Mouse (Mus musculus): ENCODE data around the gene Gm4952. TPM values are rescaled to one million over a fixed set of nuclear protein-coding genes. Genes with fewer than 3 reads are reported as not detected.
A peak's percentile ranks its signal among the peaks of the same experiment; 100 is the strongest.

The Gm4952 gene
- polyA plus RNA-seq, 1 experiment from 2014 or later, result 0.33 TPM

GRCm38 (mm10) chr19:12570866-12571265, 28.9 kb upstream of the Gm4952 start:
- no peak overlapping the region for H3K4me2 ChIP-seq (ENCODE audit: low read length)
- no peaks in the 10 kb centered on the region for H3K9me3 ChIP-seq (replicated peaks; ENCODE audit: low read length)
- no peak for ATAC-seq (replicated peaks; ENCODE audit: low FRiP score, low read depth)

GRCm38 (mm10) chr19:12571687-12572086, 28.1 kb upstream of the Gm4952 start:
- H3K4me3 ChIP-seq (replicated peaks; ENCODE audit: low read depth, low read length), result no peak overlapping the region
- no peaks in the 10 kb centered on the region for H3K36me3 ChIP-seq (ENCODE audit: insufficient read depth, low read length)
- H3K9me3 ChIP-seq (replicated peaks; ENCODE audit: low read length), result no peaks in the 10 kb centered on the region
- ATAC-seq (replicated peaks; ENCODE audit: low FRiP score, low read depth) (no peak), DNase-seq (ENCODE audit: low spot score) (no peak)
- no peak overlapping the region for H3K27ac ChIP-seq
- no peak overlapping the region for H3K4me2 ChIP-seq (ENCODE audit: low read length)
- H3K4me1 ChIP-seq (replicated peaks; ENCODE audit: insufficient read depth, low read length), result peaks cover 7% of the 10 kb centered on the region; the same call in 1 of the 2 replicates
- WGBS, result 80% methylated on average over 1 of the region's 1 CpGs
- no peak for TF ChIP-seq CTCF (IDR thresholded peaks at IDR 0.05; ENCODE audit: low read depth)
- no peaks in the 10 kb centered on the region for H3K27me3 ChIP-seq (ENCODE audit: insufficient read depth, low read length)
- no peak overlapping the region for H3K9ac ChIP-seq (ENCODE audit: low read depth, low read length)

More at GRCm38 (mm10) chr19:12570866-12571265, 28.9 kb upstream of the Gm4952 start:
- Histone ChIP-seq H3K36me3 (ENCODE audit: insufficient read depth, low read length) (no peaks in the 10 kb centered on the region), H3K9ac (ENCODE audit: low read depth, low read length) (no peak overlapping the region), H3K4me1 (replicated peaks; ENCODE audit: insufficient read depth, low read length) (peaks cover 7% of the 10 kb centered on the region; the same call in 1 of the 2 replicates), H3K4me3 (replicated peaks; ENCODE audit: low read depth, low read length) (no peak overlapping the region), H3K27ac (no peak overlapping the region), H3K27me3 (ENCODE audit: insufficient read depth, low read length) (no peaks in the 10 kb centered on the region)
- no peak for DNase-seq (ENCODE audit: low spot score)
- WGBS, result 67% methylated on average over 2 of the region's 2 CpGs
- no peak for TF ChIP-seq CTCF (IDR thresholded peaks at IDR 0.05; ENCODE audit: low read depth)

- ATAC-seq (replicated peaks; ENCODE audit: low FRiP score, low read depth) (peak; percentile 3), DNase-seq (ENCODE audit: low spot score) (no peak)
- peaks cover 7% of the 10 kb centered on the region; the same call in 1 of the 2 replicates for H3K4me1 ChIP-seq (replicated peaks; ENCODE audit: insufficient read depth, low read length)
- H3K27me3 ChIP-seq (ENCODE audit: insufficient read depth, low read length), result no peaks in the 10 kb centered on the region
- no peak overlapping the region for H3K9ac ChIP-seq (ENCODE audit: low read depth, low read length)
- TF ChIP-seq CTCF (IDR thresholded peaks at IDR 0.05; ENCODE audit: low read depth), result no peak
- peak overlapping the region; percentile 69 for H3K4me2 ChIP-seq (ENCODE audit: low read length)
- no peak overlapping the region for H3K27ac ChIP-seq
- 71% methylated on average over 1 of the region's 1 CpGs for WGBS
- H3K36me3 ChIP-seq (ENCODE audit: insufficient read depth, low read length), result no peaks in the 10 kb centered on the region
- H3K9me3 ChIP-seq (replicated peaks; ENCODE audit: low read length), result no peaks in the 10 kb centered on the region
- H3K4me3 ChIP-seq (replicated peaks; ENCODE audit: low read depth, low read length), result peak overlapping the region; percentile 36
Observed at GRCm38 (mm10) chr19:12572614-12573265, 27.0 kb upstream of the Gm4952 start.

- peak; percentile 95 for DNase-seq (ENCODE audit: low spot score)
- Histone ChIP-seq H3K27me3 (ENCODE audit: insufficient read depth, low read length) (no peaks in the 10 kb centered on the region), H3K4me2 (ENCODE audit: low read length) (peak overlapping the region; percentile 69), H3K9me3 (replicated peaks; ENCODE audit: low read length) (no peaks in the 10 kb centered on the region), H3K4me3 (replicated peaks; ENCODE audit: low read depth, low read length) (peak overlapping the region; percentile 36), H3K9ac (ENCODE audit: low read depth, low read length) (peak overlapping the region; percentile 52), H3K4me1 (replicated peaks; ENCODE audit: insufficient read depth, low read length) (peaks cover 7% of the 10 kb centered on the region; the same call in 1 of the 2 replicates), H3K36me3 (ENCODE audit: insufficient read depth, low read length) (no peaks in the 10 kb centered on the region), H3K27ac (peak overlapping the region; percentile 68; the same call in 1 of the 2 replicates)
- TF ChIP-seq CTCF (IDR thresholded peaks at IDR 0.05; ENCODE audit: low read depth), result no peak
- 5% methylated on average over 14 of the region's 14 CpGs for WGBS
- ATAC-seq (replicated peaks; ENCODE audit: low FRiP score, low read depth), result peak; percentile 99
Observed at GRCm38 (mm10) chr19:12573266-12574011, 26.3 kb upstream of the Gm4952 start.

- no peaks in the 10 kb centered on the region for H3K36me3 ChIP-seq (ENCODE audit: insufficient read depth, low read length)
- 6% methylated on average over 5 of the region's 5 CpGs for WGBS
- peak overlapping the region; percentile 52; the same call in 1 of the 2 replicates for H3K9ac ChIP-seq (ENCODE audit: low read depth, low read length)
- TF ChIP-seq CTCF (IDR thresholded peaks at IDR 0.05; ENCODE audit: low read depth), result no peak
- no peaks in the 10 kb centered on the region for H3K27me3 ChIP-seq (ENCODE audit: insufficient read depth, low read length)
- H3K4me3 ChIP-seq (replicated peaks; ENCODE audit: low read depth, low read length), result peak overlapping the region; percentile 36
- ATAC-seq (replicated peaks; ENCODE audit: low FRiP score, low read depth), result no peak
- H3K9me3 ChIP-seq (replicated peaks; ENCODE audit: low read length), result no peaks in the 10 kb centered on the region
- peak overlapping the region; percentile 68; the same call in 1 of the 2 replicates for H3K27ac ChIP-seq
- DNase-seq (ENCODE audit: low spot score), result peak; percentile 71
- H3K4me1 ChIP-seq (replicated peaks; ENCODE audit: insufficient read depth, low read length), result peaks cover 7% of the 10 kb centered on the region; the same call in 1 of the 2 replicates
- peak overlapping the region; percentile 69 for H3K4me2 ChIP-seq (ENCODE audit: low read length)
Observed at GRCm38 (mm10) chr19:12574012-12574407, 25.8 kb upstream of the Gm4952 start.

DNA sequence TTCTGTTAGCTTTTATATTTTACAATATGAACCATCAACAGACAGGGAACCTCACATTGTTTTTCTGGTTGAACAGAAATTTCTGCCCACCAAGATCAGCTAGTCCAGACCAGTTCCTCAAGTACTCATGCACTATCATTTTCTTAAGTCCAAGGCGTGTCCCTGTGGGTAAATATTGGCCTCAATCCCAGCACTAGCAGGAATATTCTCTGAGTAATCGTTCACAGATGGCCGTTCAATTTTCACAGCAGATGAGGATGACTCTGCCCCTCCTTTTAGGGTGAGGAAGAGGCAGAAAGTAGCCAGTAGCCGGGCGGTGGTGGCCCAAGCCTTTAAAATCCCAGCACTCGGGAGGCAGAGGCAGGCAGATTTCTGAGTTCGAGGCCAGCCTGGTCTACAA, 24.7 kb upstream of the Gm4952 start:
- DNase-seq (ENCODE audit: low spot score), result no peak
- 84% methylated on average over 7 of the region's 7 CpGs for WGBS
- Histone ChIP-seq H3K9ac (ENCODE audit: low read depth, low read length) (no peak overlapping the region), H3K4me2 (ENCODE audit: low read length) (no peak overlapping the region), H3K27me3 (ENCODE audit: insufficient read depth, low read length) (no peaks in the 10 kb centered on the region), H3K4me1 (replicated peaks; ENCODE audit: insufficient read depth, low read length) (peaks cover 7% of the 10 kb centered on the region; the same call in 1 of the 2 replicates), H3K9me3 (replicated peaks; ENCODE audit: low read length) (no peaks in the 10 kb centered on the region), H3K36me3 (ENCODE audit: insufficient read depth, low read length) (no peaks in the 10 kb centered on the region), H3K4me3 (replicated peaks; ENCODE audit: low read depth, low read length) (no peak overlapping the region), H3K27ac (no peak overlapping the region)
- no peak for ATAC-seq (replicated peaks; ENCODE audit: low FRiP score, low read depth)
- no peak for TF ChIP-seq CTCF (IDR thresholded peaks at IDR 0.05; ENCODE audit: low read depth)

Data from kidney, postnatal 0 days (tissue).